Comparison of ENCODE assay signal across 11 mouse cellular contexts in genomic region chr13:106893196-106893595, GRCm38 (mm10). TPM values are rescaled to one million over a fixed set of nuclear protein-coding genes. Genes with fewer than 3 reads are reported as not detected.
DNase-seq lines count a peak whose midpoint lies in the region; ATAC-seq and TF ChIP-seq lines count a peak whose summit lies in the region.
"Had no signal": no experiment of that assay in that cellular context is flagged by ENCODE, and none has a peak within 500 bp of the region (broad histone marks: within the 10 kb centered on the region; RNA-seq: fewer than 3 reads in every experiment).

No protein-coding gene starts in this region.

- H3K9me3 ChIP-seq in heart, embryonic 11.5 days (replicated peaks; ENCODE audit: control insufficient read depth, low read length) = no peaks in the 10 kb centered on the region
- no peaks in the 10 kb centered on the region; the same call in 1 of the 2 replicates for H3K9me3 ChIP-seq in G1E (replicated peaks)
- H3K9me3 ChIP-seq in liver, embryonic 15.5 days (replicated peaks) = no peaks in the 10 kb centered on the region
- H3K9me3 ChIP-seq: forebrain, embryonic 12.5 days had no signal

- no peak overlapping the region for H3K4me3 ChIP-seq in heart, embryonic 11.5 days (ENCODE audit: low read depth, low read length)
- no peak overlapping the region; the same call in 1 of the 2 replicates for H3K4me3 ChIP-seq in G1E (ENCODE audit: low read depth, low read length)
- H3K4me3 ChIP-seq in liver, embryonic 15.5 days (replicated peaks) = peak overlapping the region; percentile 19
- no peak overlapping the region for H3K4me3 ChIP-seq in layer of hippocampus, adult 2 months
- H3K4me3 ChIP-seq: forebrain, embryonic 12.5 days had no signal

- H3K4me1 ChIP-seq in heart, embryonic 11.5 days (ENCODE audit: control insufficient read depth, insufficient read depth, low read length) = peaks cover 3% of the 10 kb centered on the region; the same call in 1 of the 2 replicates
- H3K4me1 ChIP-seq in G1E (ENCODE audit: insufficient read depth, low read depth, low read length) = peaks cover 44% of the 10 kb centered on the region
- peaks cover 53% of the 10 kb centered on the region for H3K4me1 ChIP-seq in liver, embryonic 15.5 days (replicated peaks)
- H3K4me1 ChIP-seq: forebrain, embryonic 12.5 days had no signal

- peaks cover 15% of the 10 kb centered on the region for H3K36me3 ChIP-seq in heart, embryonic 11.5 days (ENCODE audit: control insufficient read depth, insufficient read depth, low read length)
- peaks cover 60% of the 10 kb centered on the region for H3K36me3 ChIP-seq in G1E (replicated peaks)
- H3K36me3 ChIP-seq in liver, embryonic 15.5 days (replicated peaks) = peaks cover 30% of the 10 kb centered on the region

- DNase-seq in heart, adult 11 months = no peak
- DNase-seq in G1E (ENCODE audit: low spot score) = peak; percentile 57
- DNase-seq in embryo, embryonic 11.5 days (ENCODE audit: low read depth, low spot score) = peak; percentile 19
- no peak for DNase-seq in layer of hippocampus, adult 2 months (ENCODE audit: low spot score in 2 of 2)
- no peak for DNase-seq in adrenal gland, postnatal 10 days
- DNase-seq: cerebellum, adult 9-10 months had no signal

- peak; percentile 96 for ATAC-seq in heart, embryonic 11.5 days (replicated peaks; ENCODE audit: insufficient number of reproducible peaks, low FRiP score, low TSS enrichment)
- peak; percentile 100 for ATAC-seq in G1E (ENCODE audit: extremely low read depth, insufficient number of reproducible peaks, low FRiP score, poor library complexity, severe bottlenecking)
- peak; percentile 99 for ATAC-seq in liver, embryonic 15.5 days (ENCODE audit: insufficient read depth)
- no peak for ATAC-seq in inflammation-experienced regulatory T-cells, adult 6 months

- H3K27ac ChIP-seq in heart, embryonic 11.5 days (ENCODE audit: low read depth, low read length) = peak overlapping the region; percentile 31; the same call in 1 of the 2 replicates
- peak overlapping the region; percentile 91 for H3K27ac ChIP-seq in liver, embryonic 15.5 days (replicated peaks)
- no peak overlapping the region for H3K27ac ChIP-seq in layer of hippocampus, adult 2 months
- H3K27ac ChIP-seq: forebrain, embryonic 12.5 days; hindbrain, embryonic 14.5 days had no signal

- no peaks in the 10 kb centered on the region for H3K27me3 ChIP-seq in heart, embryonic 11.5 days (ENCODE audit: control insufficient read depth, insufficient read depth, low read length)
- no peaks in the 10 kb centered on the region for H3K27me3 ChIP-seq in G1E (ENCODE audit: insufficient read depth, low read length)
- no peaks in the 10 kb centered on the region for H3K27me3 ChIP-seq in liver, embryonic 15.5 days
- H3K27me3 ChIP-seq: forebrain, embryonic 12.5 days had no signal

- no peak for TF ChIP-seq CTCF in G1E (IDR thresholded peaks at IDR 0.05; ENCODE audit: low read depth, low read length)
- no peak for TF ChIP-seq CTCF in layer of hippocampus, adult 2 months (conservative IDR thresholded peaks at IDR 0.05)

- 59% methylated on average over 9 of the region's 9 CpGs for WGBS in heart, embryonic 11.5 days (ENCODE audit: insufficient replicate concordance)
- 23% methylated on average over 9 of the region's 9 CpGs for WGBS in liver, embryonic 15.5 days (ENCODE audit: insufficient replicate concordance)

- no peak overlapping the region for H3K4me2 ChIP-seq in heart, embryonic 11.5 days
- peak overlapping the region; percentile 57 for H3K4me2 ChIP-seq in liver, embryonic 15.5 days
- H3K4me2 ChIP-seq: forebrain, embryonic 12.5 days; hindbrain, embryonic 14.5 days had no signal

- H3K9ac ChIP-seq in heart, embryonic 11.5 days (ENCODE audit: low read depth, low read length) = no peak overlapping the region
- H3K9ac ChIP-seq in liver, embryonic 15.5 days = peak overlapping the region; percentile 41
- H3K9ac ChIP-seq: forebrain, embryonic 12.5 days; hindbrain, embryonic 14.5 days had no signal

RNA-seq across cellular contexts. Expression of gene Ipo11, which starts 43.6 kb away (rescaled TPM):
- polyA plus RNA-seq in heart, embryonic 11.5 days (2014; fragmentation: Nextera tagmentation; extraction: Ambion mirVana) = 76.3 and 90.9 TPM in 2 replicates
- total RNA-seq in G1E (2014; fragmentation: Nextera tagmentation) (85.9 and 92.8 TPM in 2 replicates), G1E (2017) (49.8 and 51.0 TPM in 2 replicates)
- polyA plus RNA-seq in G1E (2012) = 9.5 and 10.5 TPM in 2 replicates
- polyA plus RNA-seq in liver, embryonic 15.5 days (2015; fragmentation: Nextera tagmentation; extraction: Ambion mirVana) = 26.9 and 28.2 TPM in 2 replicates
- polyA plus RNA-seq in inflammation-experienced regulatory T-cells, adult 6 months (2017; shearing (Covaris generic)) = 10 to 100 TPM; 24.8 to 35.1 (median 34.1) TPM
- 10 to 100 TPM; 62.1 to 62.3 TPM for total RNA-seq in layer of hippocampus, adult 2 months (2021)
- total RNA-seq in adrenal gland, postnatal 10 days (2021) = 10 to 100 TPM; 31.1 to 41.4 TPM

RNA-seq across cellular contexts. Expression of gene Dimt1, which starts 53.7 kb away (rescaled TPM):
- polyA plus RNA-seq in heart, embryonic 11.5 days (2014; fragmentation: Nextera tagmentation; extraction: Ambion mirVana) = 37.6 and 41.1 TPM in 2 replicates
- total RNA-seq in G1E (2014; fragmentation: Nextera tagmentation) (59.5 and 70.7 TPM in 2 replicates), G1E (2017) (21.9 and 26.2 TPM in 2 replicates)
- polyA plus RNA-seq in G1E (2012) = 33.5 and 35.0 TPM in 2 replicates
- polyA plus RNA-seq in liver, embryonic 15.5 days (2015; fragmentation: Nextera tagmentation; extraction: Ambion mirVana) = 13.7 and 14.4 TPM in 2 replicates
- 10 to 100 TPM; 25.0 to 31.0 (median 29.8) TPM for polyA plus RNA-seq in inflammation-experienced regulatory T-cells, adult 6 months (2017; shearing (Covaris generic))
- total RNA-seq in layer of hippocampus, adult 2 months (2021) = 10 to 100 TPM; 22.9 to 23.4 TPM
- 10 to 100 TPM; 14.7 to 16.1 TPM for total RNA-seq in adrenal gland, postnatal 10 days (2021)

Comparison
In these comparisons a context has a peak if more than half of its experiments do, and no peak if none do; other contexts are left out.
1. DNase-seq: peak in G1E (single experiment) and embryo, embryonic 11.5 days (single experiment); none in heart, adult 11 months (single experiment), layer of hippocampus, adult 2 months (0 of 2) and adrenal gland, postnatal 10 days (single experiment).